Mouse (Mus musculus) heart, embryonic 15.5 days (tissue): Measurements from ENCODE around the gene Olfr98. TPM values are rescaled to one million over a fixed set of nuclear protein-coding genes. Genes with fewer than 3 reads are reported as not detected.

ENCODE experiments used
- ATAC-seq: fragments of 200-750 bp; cut with Nextera tagmentation; replicated peaks from 2 replicates; pipeline ENCODE4 v1.8.0; 2017; ENCODE audit warnings: low read depth, moderate TSS enrichment; ENCODE audit not compliant: insufficient number of reproducible peaks, insufficient read depth, low FRiP score
- H3K27ac ChIP-seq: fragments of 300-500 bp; sonication (generic); 2 replicates; pipeline ENCODE4 v1.5.1; 2015; ENCODE audit warnings: mild to moderate bottlenecking, inconsistent platforms
- H3K27me3 ChIP-seq: fragments of 300-500 bp; sonication (generic); 2 replicates; pipeline ENCODE4 v1.6.1; 2015; ENCODE audit warnings: inconsistent platforms
- H3K36me3 ChIP-seq: fragments of 300-500 bp; sonication (generic); 2 replicates; pipeline ENCODE4 v1.6.1; 2015; ENCODE audit warnings: mild to moderate bottlenecking, inconsistent platforms
- H3K4me1 ChIP-seq: fragments of 300-500 bp; sonication (generic); replicated peaks from 2 replicates; pipeline ENCODE4 v1.6.1; 2015; ENCODE audit warnings: inconsistent platforms
- H3K4me2 ChIP-seq: fragments of 300-500 bp; sonication (generic); 2 replicates; pipeline ENCODE4 v1.6.1; 2015; ENCODE audit warnings: inconsistent platforms, mild to moderate bottlenecking, moderate library complexity
- H3K4me3 ChIP-seq: fragments of 300-500 bp; sonication (generic); 2 replicates; pipeline ENCODE4 v1.5.1; 2015; ENCODE audit warnings: mild to moderate bottlenecking, inconsistent platforms
- H3K9ac ChIP-seq: fragments of 300-500 bp; sonication (generic); 2 replicates; pipeline ENCODE4 v1.6.1; 2015; ENCODE audit warnings: mild to moderate bottlenecking, inconsistent platforms
- H3K9me3 ChIP-seq: fragments of 300-500 bp; sonication (generic); replicated peaks from 2 replicates; pipeline ENCODE4 v1.6.1; 2016; ENCODE audit warnings: inconsistent platforms
- WGBS: fragments of 180-500 bp; shearing (Covaris S2); methylation state at CpG from one replicate; pipeline ENCODE4 v1.1.7; 2015; ENCODE audit warnings: mixed read lengths; 5-methylcytosine and 5-hydroxymethylcytosine counted together
- polyA plus RNA-seq: library from polyadenylated mRNA; unstranded; fragments of >200 nt; fragmentation: Nextera tagmentation; extraction: Ambion mirVana; gene quantifications from 2 replicates; pipeline ENCODE4 v1.2.1, GENCODE M21; 2015

Gene Olfr98
- polyA plus RNA-seq: not detected in 2 replicates

GRCm38 (mm10) chr17:37263626-37264025 lies at the start of gene Olfr98:
Olfr98 (minus strand) TSS chr17:37263749.
- H3K27ac ChIP-seq: no peak within 1 kb of the TSS
- ATAC-seq: no peak
- no peaks in the 10 kb centered on the region for H3K36me3 ChIP-seq
- no peak within 1 kb of the TSS for H3K9ac ChIP-seq
- no peaks in the 10 kb centered on the region for H3K4me1 ChIP-seq
- H3K4me2 ChIP-seq: no peak within 1 kb of the TSS
- 72% methylated on average over 1 of the region's 1 CpGs for WGBS
- H3K27me3 ChIP-seq: no peaks in the 10 kb centered on the region
- H3K4me3 ChIP-seq: no peak within 1 kb of the TSS
- no peaks in the 10 kb centered on the region for H3K9me3 ChIP-seq

GRCm38 (mm10) chr17:37310146-37310699 lies 46.7 kb upstream of the Olfr98 start:
- Histone ChIP-seq H3K9me3 (no peaks in the 10 kb centered on the region), H3K36me3 (no peaks in the 10 kb centered on the region), H3K4me1 (no peaks in the 10 kb centered on the region), H3K4me2 (no peak overlapping the region), H3K9ac (no peak overlapping the region), H3K4me3 (no peak overlapping the region), H3K27me3 (no peaks in the 10 kb centered on the region), H3K27ac (no peak overlapping the region)
- ATAC-seq: no peak
- WGBS: 37% methylated on average over 2 of the region's 2 CpGs

GRCm38 (mm10) chr17:37308483-37308882 lies 44.9 kb upstream of the Olfr98 start:
- H3K9me3 ChIP-seq: no peaks in the 10 kb centered on the region
- no peak overlapping the region for H3K4me2 ChIP-seq
- H3K4me1 ChIP-seq: no peaks in the 10 kb centered on the region
- no peak overlapping the region for H3K4me3 ChIP-seq
- H3K27me3 ChIP-seq: no peaks in the 10 kb centered on the region
- no peak overlapping the region for H3K9ac ChIP-seq
- 30% methylated on average over 4 of the region's 4 CpGs for WGBS
- no peak for ATAC-seq
- no peak overlapping the region for H3K27ac ChIP-seq
- H3K36me3 ChIP-seq: no peaks in the 10 kb centered on the region

- Histone ChIP-seq H3K27ac (no peak within 1 kb of the TSS), H3K27me3 (no peaks in the 10 kb centered on the region), H3K9ac (no peak within 1 kb of the TSS), H3K4me1 (no peaks in the 10 kb centered on the region), H3K4me2 (no peak within 1 kb of the TSS), H3K36me3 (no peaks in the 10 kb centered on the region), H3K4me3 (no peak within 1 kb of the TSS), H3K9me3 (no peaks in the 10 kb centered on the region)
- WGBS: 66% methylated on average over 4 of the region's 4 CpGs
- ATAC-seq: no peak
Observed at GRCm38 (mm10) chr17:37304213-37304612, 40.7 kb upstream of the Olfr98 start, which contains the start of gene Olfr101. Olfr101 (minus strand) TSS chr17:37304313.

GRCm38 (mm10) chr17:37283360-37283759 lies 19.8 kb upstream of the Olfr98 start, which contains the start of gene Olfr99:
Olfr99 (minus strand) TSS chr17:37283460.
- 62% methylated on average over 1 of the region's 1 CpGs for WGBS
- ATAC-seq: no peak
- H3K9me3 ChIP-seq: no peaks in the 10 kb centered on the region
- H3K4me1 ChIP-seq: no peaks in the 10 kb centered on the region
- no peaks in the 10 kb centered on the region for H3K27me3 ChIP-seq
- H3K27ac ChIP-seq: no peak within 1 kb of the TSS
- no peaks in the 10 kb centered on the region for H3K36me3 ChIP-seq
- no peak within 1 kb of the TSS for H3K9ac ChIP-seq
- no peak within 1 kb of the TSS for H3K4me3 ChIP-seq
- H3K4me2 ChIP-seq: no peak within 1 kb of the TSS

- 70% methylated on average over 1 of the region's 1 CpGs for WGBS
Observed at GRCm38 (mm10) chr17:37280331-37280730, 16.8 kb upstream of the Olfr98 start.

GRCm38 (mm10) chr17:37276573-37276972 lies 13.0 kb upstream of the Olfr98 start:
- ATAC-seq: no peak

More at GRCm38 (mm10) chr17:37280331-37280730, 16.8 kb upstream of the Olfr98 start:
- no peaks in the 10 kb centered on the region for H3K9me3 ChIP-seq
- no peak overlapping the region for H3K27ac ChIP-seq
- no peaks in the 10 kb centered on the region for H3K27me3 ChIP-seq
- H3K4me2 ChIP-seq: no peak overlapping the region
- no peak for ATAC-seq
- H3K9ac ChIP-seq: no peak overlapping the region
- H3K4me1 ChIP-seq: no peaks in the 10 kb centered on the region
- no peak overlapping the region for H3K4me3 ChIP-seq
- no peaks in the 10 kb centered on the region for H3K36me3 ChIP-seq

GRCm38 (mm10) chr17:37275626-37276248 lies 12.2 kb upstream of the Olfr98 start:
- 67% methylated on average over 2 of the region's 2 CpGs for WGBS
- Histone ChIP-seq H3K4me1 (no peaks in the 10 kb centered on the region), H3K27ac (no peak overlapping the region), H3K9ac (no peak overlapping the region), H3K9me3 (no peaks in the 10 kb centered on the region), H3K4me2 (no peak overlapping the region), H3K27me3 (no peaks in the 10 kb centered on the region), H3K4me3 (no peak overlapping the region), H3K36me3 (no peaks in the 10 kb centered on the region)
- ATAC-seq: no peak

More at GRCm38 (mm10) chr17:37276573-37276972, 13.0 kb upstream of the Olfr98 start:
- Histone ChIP-seq H3K9me3 (no peaks in the 10 kb centered on the region), H3K27ac (no peak overlapping the region), H3K4me1 (no peaks in the 10 kb centered on the region), H3K36me3 (no peaks in the 10 kb centered on the region), H3K4me3 (no peak overlapping the region), H3K9ac (no peak overlapping the region), H3K27me3 (no peaks in the 10 kb centered on the region), H3K4me2 (no peak overlapping the region)

GRCm38 (mm10) chr17:37270702-37271092 lies 7.1 kb upstream of the Olfr98 start:
- H3K27me3 ChIP-seq: no peaks in the 10 kb centered on the region
- WGBS: 51% methylated on average over 8 of the region's 8 CpGs
- peak overlapping the region; percentile 95 for H3K4me2 ChIP-seq
- no peaks in the 10 kb centered on the region for H3K36me3 ChIP-seq
- ATAC-seq: peak; percentile 29; the same call in 1 of the 2 replicates
- H3K27ac ChIP-seq: no peak overlapping the region
- H3K4me1 ChIP-seq: no peaks in the 10 kb centered on the region
- H3K9me3 ChIP-seq: no peaks in the 10 kb centered on the region
- peak overlapping the region; percentile 62 for H3K4me3 ChIP-seq
- H3K9ac ChIP-seq: peak overlapping the region; percentile 47; the same call in 1 of the 2 replicates

GRCm38 (mm10) chr17:37270058-37270701 lies 6.6 kb upstream of the Olfr98 start, which contains the start of gene H2-M3:
H2-M3 (plus strand) TSS chr17:37270220.
- Histone ChIP-seq H3K4me2 (peak within 1 kb of the TSS; percentile 95), H3K9ac (peak within 1 kb of the TSS; percentile 47), H3K9me3 (no peaks in the 10 kb centered on the region), H3K27me3 (no peaks in the 10 kb centered on the region), H3K27ac (no peak within 1 kb of the TSS), H3K4me3 (peak within 1 kb of the TSS; percentile 62), H3K36me3 (no peaks in the 10 kb centered on the region), H3K4me1 (no peaks in the 10 kb centered on the region)
- peak; percentile 86 for ATAC-seq
- WGBS: 3% methylated on average over 26 of the region's 26 CpGs

GRCm38 (mm10) chr17:37250544-37250943 lies 13.0 kb downstream of the Olfr98 start:
- no peak overlapping the region for H3K27ac ChIP-seq
- H3K27me3 ChIP-seq: no peaks in the 10 kb centered on the region
- WGBS: 10% methylated on average over 1 of the region's 1 CpGs
- no peak overlapping the region for H3K9ac ChIP-seq
- no peaks in the 10 kb centered on the region for H3K9me3 ChIP-seq
- no peak for ATAC-seq
- no peak overlapping the region for H3K4me3 ChIP-seq
- H3K36me3 ChIP-seq: no peaks in the 10 kb centered on the region
- H3K4me1 ChIP-seq: no peaks in the 10 kb centered on the region
- H3K4me2 ChIP-seq: no peak overlapping the region
